Comparison of ENCODE assay signal across 18 mouse cellular contexts in the genomic region with DNA sequence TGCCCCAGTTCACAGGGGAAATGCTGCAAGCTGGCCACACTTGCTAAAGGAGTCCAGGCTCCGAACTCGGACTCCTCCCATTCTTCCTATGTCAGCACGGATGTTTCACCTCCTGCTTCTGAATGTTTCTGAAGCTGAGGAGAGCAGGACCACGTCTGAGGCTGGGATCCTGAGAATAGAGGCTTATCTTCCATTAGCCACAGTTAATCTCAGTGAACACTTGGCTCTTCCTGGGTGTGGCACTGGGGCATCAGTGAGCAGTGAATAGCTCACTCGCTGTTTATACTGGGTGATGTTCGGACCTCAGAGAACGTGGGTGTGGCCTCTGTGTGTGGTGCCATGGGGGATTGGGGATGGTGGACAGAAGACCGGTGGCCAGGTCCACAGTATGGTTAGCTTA. TPM values are rescaled to one million over a fixed set of nuclear protein-coding genes. Genes with fewer than 3 reads are reported as not detected.
"Had no signal": no experiment of that assay in that cellular context is flagged by ENCODE, and none has a peak within 500 bp of the region (broad histone marks: within the 10 kb centered on the region; RNA-seq: fewer than 3 reads in every experiment).

No protein-coding gene starts in this region.

- H3K36me3 ChIP-seq: limb, embryonic 12.5 days; midbrain, embryonic 13.5 days had no signal

- H3K4me3 ChIP-seq: limb, embryonic 12.5 days; midbrain, embryonic 13.5 days had no signal

- DNase-seq: kidney, adult 11 months; kidney, adult 9 months; kidney, postnatal 36 days; layer of hippocampus, adult 9-11 months; layer of hippocampus, postnatal 36 days; right cerebral cortex, postnatal 25 days; thymus, postnatal 36 days had no signal

- H3K9ac ChIP-seq: limb, embryonic 12.5 days; midbrain, embryonic 13.5 days had no signal

- H3K27ac ChIP-seq: kidney, postnatal 0 days; limb, embryonic 12.5 days; midbrain, embryonic 13.5 days had no signal

- ATAC-seq: midbrain, embryonic 13.5 days had no signal

- H3K4me2 ChIP-seq: limb, embryonic 12.5 days; midbrain, embryonic 13.5 days had no signal

- H3K9me3 ChIP-seq: limb, embryonic 12.5 days; midbrain, embryonic 13.5 days had no signal

- H3K27me3 ChIP-seq: limb, embryonic 12.5 days; midbrain, embryonic 13.5 days had no signal

- H3K4me1 ChIP-seq: limb, embryonic 12.5 days; midbrain, embryonic 13.5 days had no signal

RNA-seq across cellular contexts. Expression of a gene that starts 40.2 kb away (rescaled TPM):
- total RNA-seq: layer of hippocampus, adult 18-20 months; layer of hippocampus, postnatal 36 days; left cerebral cortex, adult 8-10 months; left cerebral cortex, postnatal 36 days; liver, adult 2 months; midbrain, postnatal 0 days had no signal
- polyA plus RNA-seq: kidney, postnatal 0 days; liver, adult 2 months; lung, embryonic 16.5 days; midbrain, embryonic 13.5 days; midbrain, postnatal 0 days; neural tube, embryonic 14.5 days; small intestine, adult 2 months had no signal
